Mouse (Mus musculus): Measurements from ENCODE around the gene Zmiz1. TPM values are rescaled to one million over a fixed set of nuclear protein-coding genes. Genes with fewer than 3 reads are reported as not detected.
A peak's percentile ranks its signal among the peaks of the same experiment; 100 is the strongest.

The Zmiz1 gene
- total RNA-seq, 1 experiment from 2014 or later, result 96.9 TPM

DNA sequence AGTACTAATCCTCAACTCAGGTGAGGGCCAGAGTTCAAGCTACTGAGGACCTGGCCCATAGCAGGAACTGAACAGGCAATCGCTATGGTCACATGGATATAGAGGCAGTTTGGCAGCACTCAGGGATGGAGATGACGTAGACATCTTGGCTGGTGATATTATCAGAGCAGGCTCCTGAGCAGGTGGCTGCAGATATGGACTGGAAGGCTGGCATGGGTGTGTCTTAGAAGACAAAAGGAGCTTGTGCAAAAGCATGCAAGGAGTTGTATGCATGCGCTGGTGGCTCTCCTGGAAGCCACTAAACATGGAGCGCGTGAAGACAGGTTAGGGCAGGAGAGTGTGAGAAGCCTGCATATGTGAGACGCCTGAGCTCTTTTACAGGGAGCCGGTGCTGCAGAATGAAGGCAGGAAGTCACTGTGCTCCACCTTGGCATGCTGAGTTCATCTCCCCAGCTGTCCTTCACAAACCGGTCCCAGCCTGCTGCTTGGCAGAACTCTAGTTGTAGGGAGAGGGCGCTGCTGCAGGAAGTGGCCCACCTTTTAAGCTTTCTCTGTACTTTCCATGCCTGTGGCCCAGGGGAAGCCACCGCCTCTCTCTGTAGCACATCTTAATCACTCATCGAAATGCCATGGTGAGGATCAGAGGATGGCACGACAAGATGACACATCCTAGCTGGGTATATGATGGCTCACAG lies 4.8 kb upstream of the Zmiz1 start:
- peak; percentile 44 for DNase-seq

DNA sequence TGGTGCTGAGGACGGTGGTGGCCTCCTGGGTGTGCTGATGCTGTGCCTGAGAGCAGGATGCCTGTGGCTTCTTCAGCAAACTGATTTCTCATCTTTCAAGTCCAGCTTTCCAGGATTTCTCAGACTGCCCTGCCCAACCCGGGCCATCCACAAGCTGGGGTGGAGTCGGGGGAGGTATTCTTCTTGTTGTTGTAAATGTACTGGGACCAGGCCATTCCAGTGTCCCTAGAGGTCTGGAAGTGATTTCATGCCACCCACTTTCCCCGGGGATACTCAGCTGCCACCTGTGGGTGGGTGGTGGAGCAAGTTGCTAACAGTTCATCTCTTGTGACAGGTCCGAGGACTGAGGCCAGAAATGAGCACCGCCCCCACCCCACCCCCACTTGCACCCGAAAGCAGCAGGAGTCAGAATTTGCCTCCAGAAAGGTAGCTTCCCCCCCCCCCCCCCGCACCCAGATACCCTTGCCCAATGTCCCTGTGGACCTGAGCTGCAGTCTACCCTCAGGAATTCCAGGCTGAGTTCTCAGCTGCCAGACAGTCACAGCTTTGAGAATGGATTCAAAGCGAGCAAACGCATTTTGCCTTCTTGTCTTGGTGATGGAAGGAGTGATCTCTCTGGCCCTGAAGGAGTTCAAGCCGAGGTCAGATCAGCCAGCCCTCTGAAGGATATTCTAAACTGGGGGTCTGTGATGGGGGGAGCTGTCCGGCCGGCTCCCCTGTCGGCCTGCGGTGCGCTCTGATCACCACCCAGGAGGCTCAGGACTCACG lies 2.1 kb upstream of the Zmiz1 start:
- peak; percentile 58 for DNase-seq

DNA sequence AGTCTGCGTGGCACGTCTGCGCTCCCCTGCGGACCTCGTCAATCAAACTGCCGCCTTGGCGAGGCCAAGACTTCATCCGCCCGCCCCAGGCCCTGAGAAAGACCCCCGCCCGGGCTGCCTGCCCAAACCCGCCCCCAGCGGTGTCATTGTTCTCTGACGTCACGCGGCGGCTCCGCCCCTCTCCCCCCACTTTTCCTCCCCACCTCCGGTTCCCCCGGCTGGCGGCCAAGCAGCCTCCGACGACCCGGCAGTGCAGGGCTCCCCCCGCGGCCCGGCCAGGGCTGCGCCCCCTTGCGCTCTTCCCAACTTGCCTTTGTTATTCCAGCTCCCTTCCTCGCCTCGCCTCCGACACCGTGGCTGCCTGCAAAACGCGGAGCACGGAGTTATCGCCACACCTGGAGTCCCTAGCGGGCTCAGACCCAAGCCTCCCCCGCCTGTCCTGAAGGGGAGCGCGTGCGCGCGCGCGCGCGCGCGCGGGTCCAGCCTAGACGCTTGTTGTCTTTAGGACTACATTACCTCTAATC lies 1.5 kb upstream of the Zmiz1 start:
- peak; percentile 98 for DNase-seq

DNA sequence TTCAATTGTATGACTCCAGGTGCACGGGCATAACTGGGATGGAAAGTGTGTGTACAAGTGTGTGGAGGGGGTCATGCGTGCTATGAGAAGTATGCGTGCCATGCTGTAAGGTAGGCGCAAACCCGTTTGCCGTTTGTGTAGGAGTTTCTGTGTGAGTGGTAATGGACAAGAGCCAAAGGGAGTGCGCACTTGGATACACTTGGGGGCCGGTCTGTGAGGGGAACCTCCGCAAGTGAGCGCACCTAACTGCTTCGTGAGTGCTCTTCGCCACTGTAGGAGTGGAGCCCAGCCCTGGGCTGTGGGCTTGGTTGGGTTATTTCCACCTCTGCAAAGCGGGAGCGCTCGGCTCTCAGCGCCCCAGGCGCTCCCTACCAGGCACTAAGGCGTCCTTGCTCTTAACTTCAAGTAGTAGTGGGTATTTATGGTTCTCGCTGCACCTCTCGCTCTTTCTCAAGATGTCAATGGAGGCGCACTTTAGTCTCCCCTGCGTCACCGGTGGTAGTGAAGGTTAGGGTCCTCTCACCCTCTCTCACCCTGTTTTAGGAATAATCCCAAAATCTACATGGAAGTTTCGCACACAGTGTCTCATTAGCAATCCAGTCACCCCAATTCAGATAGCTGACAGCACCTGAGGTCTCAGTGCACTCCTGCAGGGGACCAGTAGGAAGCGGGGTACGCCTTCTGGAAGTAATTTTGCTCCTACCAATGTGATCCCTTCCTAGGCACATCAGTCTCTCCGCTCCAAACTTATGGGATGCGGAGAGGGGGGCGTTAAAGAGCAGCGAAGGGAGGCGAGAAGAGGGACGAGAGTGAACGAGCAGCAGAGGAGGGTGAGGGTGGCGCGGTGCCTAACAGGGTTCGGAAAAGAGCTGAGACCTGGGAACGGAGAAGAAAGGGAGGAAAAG lies 622 bp upstream of the Zmiz1 start:
- DNase-seq, result no peak

DNA sequence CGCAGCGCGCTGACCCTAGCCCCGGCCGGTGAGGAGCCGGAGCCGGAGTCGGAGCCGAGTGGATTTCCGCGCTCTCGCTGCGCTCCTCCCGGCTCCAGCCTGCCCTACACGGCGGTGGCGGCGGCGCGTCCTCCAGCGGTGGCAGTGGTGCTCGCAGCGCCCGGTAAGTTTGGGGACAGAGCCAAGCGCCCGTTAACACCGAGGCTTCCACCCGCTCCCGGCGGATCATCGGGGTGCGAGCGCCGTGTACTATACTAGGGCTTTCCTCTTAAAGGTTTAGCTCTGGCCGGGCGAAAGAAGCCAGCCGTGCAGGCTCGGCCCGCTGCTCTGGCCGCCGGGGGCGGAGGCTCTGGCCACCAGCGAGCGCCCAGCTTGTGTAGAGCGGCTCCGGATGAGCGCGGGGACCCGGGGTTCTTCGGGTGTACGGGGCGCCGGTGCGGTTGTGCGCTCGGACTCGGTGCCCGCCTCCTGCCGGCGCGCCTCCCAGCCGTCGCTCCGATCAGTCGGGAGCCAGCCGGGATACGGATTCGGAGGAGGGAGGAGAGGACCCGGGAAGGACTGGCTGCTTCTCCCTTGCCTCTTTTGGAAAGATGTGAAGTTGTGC lies 511 bp downstream of the Zmiz1 start:
- DNase-seq, result peak; percentile 90

DNA sequence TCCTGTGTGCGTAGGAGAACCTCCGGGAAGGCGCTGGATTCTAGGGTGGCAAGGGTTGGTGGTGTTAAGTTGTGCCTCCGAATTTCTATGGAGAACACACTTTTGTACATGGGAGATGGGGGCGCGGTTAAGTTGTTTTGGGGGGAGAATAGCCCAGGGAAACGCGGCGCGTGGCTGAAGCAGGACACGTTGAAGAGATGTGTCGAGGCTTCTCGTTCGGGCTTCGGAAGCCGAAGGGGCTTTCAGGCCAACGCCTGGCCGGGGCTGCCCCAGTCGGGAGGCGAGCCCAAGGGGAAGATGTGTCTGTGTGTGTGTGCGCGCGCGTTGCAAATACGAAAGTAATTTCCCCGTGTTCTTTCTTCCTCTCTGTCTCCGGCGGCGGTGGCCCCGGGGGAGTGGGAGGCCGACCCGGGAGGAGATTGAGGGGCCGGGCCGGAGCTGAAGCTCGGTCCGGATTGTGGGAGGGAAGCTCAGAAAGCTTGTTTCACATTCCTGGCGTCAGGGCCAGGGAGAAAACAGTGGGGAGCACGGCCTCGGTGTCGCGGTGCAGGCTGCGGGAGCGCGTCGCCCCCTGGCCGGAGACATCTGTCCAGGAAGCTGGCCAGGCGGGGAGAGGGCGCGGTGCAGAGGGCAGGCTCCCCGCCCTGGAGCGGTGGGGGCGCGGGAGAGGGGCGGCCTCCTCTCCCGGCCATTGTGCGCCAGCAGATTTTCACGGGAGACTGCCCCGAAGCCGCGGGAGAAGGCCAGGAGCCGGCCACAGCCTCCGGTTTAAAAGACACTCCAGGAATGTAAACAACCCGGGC lies 1.2 kb downstream of the Zmiz1 start:
- peak; percentile 83 for DNase-seq

DNA sequence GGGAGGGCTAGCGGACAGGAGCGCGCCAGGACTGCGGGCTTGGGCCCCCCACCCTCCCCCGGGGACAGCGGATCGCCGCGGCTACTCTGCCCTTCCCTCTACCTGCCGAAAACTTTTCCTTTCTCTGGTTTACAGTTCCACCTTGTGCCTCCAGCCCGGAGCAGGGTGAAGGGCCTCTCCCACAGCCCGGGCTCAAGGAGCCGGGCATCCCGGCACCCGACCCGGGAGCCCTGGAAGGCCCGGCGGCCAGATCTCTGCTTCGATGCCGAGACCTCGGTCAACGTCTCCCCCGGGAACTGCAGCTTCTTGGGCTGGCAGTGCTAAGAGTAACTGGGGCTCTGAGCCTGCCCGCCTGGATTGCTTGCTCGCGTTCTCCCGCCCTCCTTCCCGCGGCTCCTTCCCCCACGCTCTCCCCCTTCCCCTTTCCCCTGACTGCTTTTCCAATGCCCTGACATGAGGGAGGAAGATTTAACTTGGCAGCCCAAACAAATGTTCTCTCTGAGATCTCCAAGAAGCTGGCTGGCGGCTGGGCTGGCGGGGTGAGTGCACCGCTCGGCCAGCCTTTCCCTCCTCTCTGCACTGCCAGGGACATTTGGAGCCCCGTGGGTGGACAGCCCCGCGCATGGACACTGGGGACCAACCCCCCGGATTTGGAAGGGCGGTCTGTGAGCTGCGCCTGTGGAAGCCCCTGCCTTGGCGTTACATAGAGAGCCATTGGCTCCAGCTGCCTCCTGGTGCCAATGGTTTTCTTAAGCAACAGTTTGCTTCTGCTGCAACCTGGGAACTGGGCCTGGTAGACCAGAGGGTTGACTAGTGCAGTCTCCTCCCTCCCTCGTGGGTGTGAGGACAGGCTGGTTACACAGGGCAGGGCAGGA lies 2.1 kb downstream of the Zmiz1 start:
- DNase-seq, result peak; percentile 91

DNA sequence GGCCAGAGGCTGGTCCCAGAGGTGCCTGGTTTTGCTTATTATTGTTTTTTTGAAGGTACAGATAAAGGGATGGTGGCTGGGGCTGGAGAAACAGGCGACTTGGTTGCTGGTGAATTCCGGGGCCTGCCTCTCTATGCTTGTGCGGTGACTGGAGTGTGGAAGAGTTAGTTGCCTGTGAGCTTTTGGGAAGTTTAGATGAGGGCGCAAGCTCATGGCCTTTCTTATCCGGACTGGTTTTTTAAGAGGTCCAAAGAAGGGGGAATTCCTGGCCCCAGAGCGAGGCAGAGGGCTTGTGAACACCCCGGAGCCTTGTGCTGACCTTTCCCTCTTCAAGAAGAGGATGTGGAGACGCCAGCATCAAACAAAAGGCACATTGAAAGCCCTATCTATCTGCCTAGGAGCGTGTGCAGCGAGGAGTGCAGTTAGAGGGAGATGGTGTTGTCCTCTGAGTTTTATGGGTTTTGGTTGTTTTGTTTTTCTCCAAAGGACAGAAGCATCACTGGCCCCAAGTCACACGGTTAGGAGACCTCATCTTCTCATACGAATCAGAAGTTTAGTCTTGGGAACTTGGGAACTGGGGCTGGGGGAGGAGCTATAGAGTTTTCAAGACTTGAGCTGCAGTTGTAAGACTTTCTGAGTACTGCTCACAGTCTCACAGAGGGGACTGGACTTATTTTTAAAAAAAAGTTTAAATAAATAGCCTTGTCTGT lies 2.8 kb downstream of the Zmiz1 start:
- DNase-seq, result no peak

DNA sequence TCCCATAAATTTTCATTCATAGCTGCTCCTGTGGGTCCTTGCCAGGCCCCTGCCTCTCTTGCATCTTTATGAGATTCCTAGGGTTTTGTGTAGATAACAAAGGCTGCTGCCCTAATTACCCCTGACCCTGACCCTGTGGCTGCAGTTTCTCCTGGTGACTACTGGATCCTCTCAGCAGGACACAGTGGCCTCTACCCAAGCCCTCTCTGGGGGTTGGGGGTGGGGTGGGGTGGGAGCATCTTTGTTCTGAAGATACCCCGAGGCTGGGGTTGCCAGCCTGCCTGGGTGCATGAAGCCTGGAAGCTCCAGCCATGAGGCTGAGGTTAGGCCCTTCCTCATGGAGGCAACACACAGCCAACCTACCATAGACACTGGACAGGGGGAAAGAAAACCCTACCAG lies 4.0 kb downstream of the Zmiz1 start:
- DNase-seq, result no peak

DNA sequence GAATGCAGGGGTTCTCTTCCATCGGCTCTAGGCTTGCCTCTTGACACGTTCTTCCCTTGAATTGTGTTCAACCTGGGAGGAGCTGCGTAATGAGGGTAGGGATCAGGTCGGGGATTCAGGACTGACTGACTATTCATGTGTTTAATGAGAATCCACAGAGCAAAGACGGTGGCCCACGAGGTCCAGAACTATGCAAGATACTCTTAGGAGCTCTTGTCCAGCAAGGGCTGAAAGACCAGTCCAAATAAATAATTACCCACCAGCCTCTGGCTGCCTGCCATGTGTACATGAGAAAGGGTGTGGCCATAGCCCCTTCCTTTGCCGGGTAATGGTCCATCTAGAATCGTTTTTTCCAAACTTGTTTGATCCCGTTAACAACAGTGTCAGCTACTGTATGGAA lies 4.9 kb downstream of the Zmiz1 start:
- DNase-seq, result no peak

DNA sequence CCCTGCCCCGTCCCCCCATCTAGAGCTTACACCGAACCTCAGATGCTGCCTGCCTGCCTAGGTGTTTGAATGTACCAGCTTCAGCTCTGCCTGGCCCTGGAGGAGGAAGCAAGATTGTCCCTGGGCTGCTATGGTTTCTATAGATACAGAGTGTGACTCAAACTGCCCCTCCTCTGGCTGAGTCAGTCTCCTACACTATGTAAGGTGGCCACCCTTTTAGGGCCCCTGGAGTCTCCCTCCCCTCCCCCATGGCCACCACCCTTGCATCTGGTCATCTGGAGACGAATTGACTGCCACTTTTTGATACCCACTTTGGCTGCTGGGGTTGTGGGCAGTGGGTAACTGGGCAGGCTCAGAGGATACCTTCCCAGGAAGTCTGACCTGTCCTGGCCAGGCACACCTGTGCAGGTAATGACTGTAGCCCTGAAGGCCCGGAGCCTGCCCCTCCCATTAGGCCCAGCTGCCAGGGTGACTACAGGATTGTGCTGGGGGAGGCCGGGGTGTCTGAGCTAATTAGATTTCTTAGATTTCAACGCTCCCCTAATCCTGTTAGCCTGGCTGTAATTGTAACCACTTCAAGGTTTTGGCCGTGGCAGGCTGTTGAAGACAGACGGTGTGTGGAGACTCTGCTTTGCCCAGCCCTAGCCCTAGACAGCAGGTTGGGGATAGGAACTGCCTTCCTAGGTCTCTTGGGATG lies 5.8 kb downstream of the Zmiz1 start:
- no peak for DNase-seq

DNA sequence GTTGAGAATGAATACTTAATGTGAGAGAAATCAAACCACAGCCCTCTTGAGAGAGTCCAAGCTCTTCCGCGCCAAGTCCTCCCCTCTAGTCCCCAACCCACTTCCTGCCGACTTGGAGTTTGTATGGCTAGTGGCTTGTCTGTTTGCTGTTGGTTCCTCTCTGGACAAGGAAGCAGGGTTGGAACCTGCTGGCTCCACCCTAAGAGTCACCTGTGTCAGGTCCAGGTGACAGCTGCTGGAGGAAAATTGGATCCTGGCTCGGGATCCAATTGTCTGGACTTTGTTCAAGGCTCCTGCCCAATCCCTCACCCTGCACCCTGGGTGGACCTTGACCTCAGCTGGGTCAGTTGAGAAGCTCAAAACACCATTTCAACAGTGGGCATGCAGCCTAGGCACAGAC lies 7.4 kb downstream of the Zmiz1 start:
- DNase-seq, result no peak

DNA sequence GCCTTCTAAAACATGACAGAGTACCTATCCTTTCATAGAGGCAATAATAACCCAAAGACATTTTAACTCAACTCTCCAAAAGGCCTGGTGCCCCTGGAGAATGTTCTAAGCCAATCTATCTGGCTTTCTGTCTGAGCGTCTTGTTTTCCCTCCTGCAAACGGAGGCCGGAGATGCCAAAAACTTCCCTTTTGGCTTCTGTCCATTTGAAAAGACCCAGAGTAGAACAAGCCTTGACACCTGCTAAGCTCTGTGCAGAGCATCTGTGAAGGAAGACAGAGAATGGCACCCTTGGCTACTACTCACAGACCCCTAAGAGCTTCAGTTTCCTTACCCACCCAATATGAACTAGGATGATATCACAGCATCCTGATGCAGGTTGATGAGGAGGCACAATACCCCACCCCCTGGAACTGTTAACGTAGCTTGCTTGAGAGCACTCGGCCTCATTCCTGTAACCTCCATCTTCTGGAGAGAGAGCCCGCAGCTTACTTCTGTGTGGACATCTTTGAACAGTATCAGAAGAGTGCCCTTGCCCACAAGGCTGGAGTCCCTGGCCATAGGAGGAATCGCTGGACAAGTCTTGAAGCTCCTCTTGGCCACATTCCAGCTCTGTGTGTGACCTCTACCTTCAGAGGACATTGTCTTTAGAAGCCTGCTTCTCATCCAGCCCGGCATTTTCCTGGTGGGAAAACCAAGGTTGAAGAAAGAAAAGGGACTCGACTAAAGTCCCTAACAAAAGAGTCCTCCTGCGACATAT lies 9.1 kb downstream of the Zmiz1 start:
- no peak for DNase-seq

DNA sequence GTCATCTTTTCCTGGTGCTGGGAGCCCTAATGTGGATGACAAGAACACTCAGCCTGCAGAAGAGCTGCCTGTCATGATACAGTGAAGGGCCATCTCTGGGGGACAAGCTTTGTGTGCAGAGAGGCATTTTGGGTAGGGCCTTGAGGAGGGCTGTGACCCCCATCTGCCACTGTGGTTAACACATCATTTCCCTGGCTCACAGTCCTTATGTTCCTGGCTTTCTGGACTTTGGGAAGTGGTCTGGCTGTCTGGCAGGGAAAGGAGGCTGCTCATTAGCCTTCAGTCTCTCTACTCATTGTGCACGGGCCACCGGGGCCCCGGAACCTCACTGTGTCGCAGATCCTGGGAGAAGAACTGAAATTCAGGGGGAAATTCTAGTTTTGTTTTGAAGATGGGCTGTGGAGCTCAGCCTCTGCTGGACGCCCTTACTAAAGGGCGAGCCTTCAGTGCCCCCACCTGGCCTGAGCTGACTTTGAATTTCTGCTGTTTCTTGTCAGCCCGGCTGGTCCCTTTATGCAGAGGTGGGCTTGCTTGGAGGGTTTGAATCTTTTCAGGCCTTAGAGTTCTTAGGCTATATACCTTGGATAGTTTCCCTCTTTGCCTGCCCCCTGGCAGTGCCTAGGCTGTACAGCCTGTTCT lies 10.0 kb downstream of the Zmiz1 start:
- no peak for DNase-seq

DNA sequence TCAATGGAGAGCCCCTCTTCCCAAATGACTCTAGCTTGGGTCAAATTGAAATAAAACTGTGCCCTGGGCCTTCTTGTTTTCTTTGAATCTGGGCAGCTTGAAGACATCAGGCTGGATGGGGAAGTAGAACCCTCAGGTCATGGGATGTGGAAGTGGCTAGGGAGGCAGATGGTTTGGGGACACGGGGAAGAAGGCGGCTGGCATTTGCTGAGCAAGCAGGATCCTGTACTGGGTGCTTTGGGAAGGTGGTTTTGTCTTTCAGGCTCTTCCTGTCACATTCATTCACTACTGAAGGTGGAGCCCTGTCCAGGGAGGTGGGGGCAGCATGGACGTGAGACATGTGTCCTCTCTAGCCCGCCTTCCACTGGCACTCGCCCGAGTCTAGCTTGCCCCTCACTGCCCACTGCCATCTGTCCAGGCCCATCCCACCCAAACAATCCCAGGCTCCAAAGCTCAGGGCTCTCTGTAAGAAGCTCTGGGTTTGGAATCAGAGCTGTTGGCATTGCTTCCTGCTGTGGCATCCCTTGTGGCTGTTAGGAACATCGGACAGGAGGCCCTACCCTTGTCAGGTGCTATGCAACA lies 11.3 kb downstream of the Zmiz1 start:
- DNase-seq, result no peak

DNA sequence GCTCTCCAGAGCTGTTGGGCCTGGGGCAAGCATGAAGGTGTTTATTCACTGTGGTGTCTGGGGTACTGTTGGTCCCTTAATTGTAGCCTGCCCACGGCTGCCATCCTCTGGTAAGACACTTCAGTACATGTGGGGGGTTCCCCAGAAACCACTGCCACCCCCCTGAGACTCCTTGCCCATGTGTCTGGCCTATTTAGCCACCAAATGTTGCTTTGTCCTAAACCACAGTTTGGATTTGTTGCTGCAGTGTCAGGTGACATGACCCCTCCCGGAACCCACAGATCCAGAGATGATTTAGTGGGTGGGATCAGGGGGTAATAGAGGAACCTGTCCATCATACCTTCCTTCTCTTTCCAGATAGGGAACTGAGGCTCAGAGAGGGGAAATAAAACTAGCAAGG lies 12.1 kb downstream of the Zmiz1 start:
- DNase-seq, result no peak

Measured in adrenal gland, postnatal 14 days (tissue).